Mouse (Mus musculus) ES-Bruce4 (cell line): ENCODE measurements around the gene Slamf6.

Experiments used
- CTCF ChIP-seq: IDR thresholded peaks from one replicate; pipeline ENCODE4 v1.8.1; 2011; ENCODE audit warnings: low read depth, low read length
- EP300 ChIP-seq: IDR thresholded peaks from 2 replicates; pipeline ENCODE4 v1.6.1; 2011; ENCODE audit warnings: low read depth, low read length; ENCODE audit not compliant: insufficient read depth
- POLR2A ChIP-seq: IDR thresholded peaks from one replicate; pipeline ENCODE4 v1.8.1; 2011; ENCODE audit warnings: low read length; ENCODE audit not compliant: insufficient read depth

GRCm38 (mm10) chr1:171961704-171962103 is 44.4 kb downstream of the Slamf6 start:
- no peak for TF ChIP-seq CTCF
- no peak for TF ChIP-seq POLR2A
- no peak for TF ChIP-seq EP300
